Mouse (Mus musculus): Measurements from ENCODE around the gene Fars2. TPM values are rescaled to one million over a fixed set of nuclear protein-coding genes. Genes with fewer than 3 reads are reported as not detected.

Fars2 gene
- polyA plus RNA-seq, 1 experiment from 2014 or later, result 24.6 TPM

- H3K9ac ChIP-seq (replicated peaks), result no peak overlapping the region
- no peak overlapping the region for H3K4me2 ChIP-seq
- no peak for ATAC-seq (ENCODE audit: low FRiP score)
These were observed 5.9 kb upstream of the Fars2 start for GRCm38 (mm10) chr13:36111331-36111730.

GRCm38 (mm10) chr13:36113181-36113580 is 4.0 kb upstream of the Fars2 start:
- no peak overlapping the region for H3K4me3 ChIP-seq (replicated peaks)
- no peak overlapping the region for H3K9ac ChIP-seq (replicated peaks)
- H3K27ac ChIP-seq (replicated peaks), result no peak overlapping the region
- no peaks in the 10 kb centered on the region for H3K27me3 ChIP-seq (replicated peaks)
- no peaks in the 10 kb centered on the region for H3K9me3 ChIP-seq (replicated peaks)
- H3K36me3 ChIP-seq, result no peaks in the 10 kb centered on the region
- ATAC-seq (ENCODE audit: low FRiP score), result no peak
- 85% methylated on average over 5 of the region's 5 CpGs for WGBS
- H3K4me2 ChIP-seq, result no peak overlapping the region
- H3K4me1 ChIP-seq, result peaks cover 19% of the 10 kb centered on the region

More at GRCm38 (mm10) chr13:36111331-36111730, 5.9 kb upstream of the Fars2 start:
- H3K27me3 ChIP-seq (replicated peaks), result no peaks in the 10 kb centered on the region
- H3K36me3 ChIP-seq, result no peaks in the 10 kb centered on the region
- no peaks in the 10 kb centered on the region for H3K9me3 ChIP-seq (replicated peaks)
- no peak overlapping the region for H3K4me3 ChIP-seq (replicated peaks)
- no peak overlapping the region for H3K27ac ChIP-seq (replicated peaks)
- WGBS, result 92% methylated on average over 2 of the region's 2 CpGs
- peaks cover 14% of the 10 kb centered on the region for H3K4me1 ChIP-seq

- Histone ChIP-seq H3K36me3 (no peaks in the 10 kb centered on the region), H3K27me3 (replicated peaks) (no peaks in the 10 kb centered on the region), H3K4me3 (replicated peaks) (peak overlapping the region; percentile 83), H3K9ac (replicated peaks) (peak overlapping the region; percentile 80), H3K4me1 (peaks cover 23% of the 10 kb centered on the region), H3K9me3 (replicated peaks) (no peaks in the 10 kb centered on the region), H3K4me2 (peak overlapping the region; percentile 89), H3K27ac (replicated peaks) (peak overlapping the region; percentile 98)
- ATAC-seq (ENCODE audit: low FRiP score), result peak; percentile 40
- 8% methylated on average over 21 of the region's 21 CpGs for WGBS
These were observed 581 bp upstream of the Fars2 start for GRCm38 (mm10) chr13:36116520-36117142.

GRCm38 (mm10) chr13:36119684-36120083 is 2.5 kb downstream of the Fars2 start:
- Histone ChIP-seq H3K36me3 (no peaks in the 10 kb centered on the region), H3K4me2 (no peak overlapping the region), H3K27ac (replicated peaks) (no peak overlapping the region), H3K4me1 (peaks cover 23% of the 10 kb centered on the region), H3K27me3 (replicated peaks) (no peaks in the 10 kb centered on the region), H3K9me3 (replicated peaks) (no peaks in the 10 kb centered on the region), H3K9ac (replicated peaks) (no peak overlapping the region), H3K4me3 (replicated peaks) (no peak overlapping the region)
- ATAC-seq (ENCODE audit: low FRiP score), result no peak
- WGBS, result 79% methylated on average over 4 of the region's 4 CpGs

- Histone ChIP-seq H3K4me1 (peaks cover 16% of the 10 kb centered on the region), H3K36me3 (no peaks in the 10 kb centered on the region), H3K27me3 (replicated peaks) (no peaks in the 10 kb centered on the region), H3K4me3 (replicated peaks) (no peak overlapping the region), H3K9ac (replicated peaks) (no peak overlapping the region), H3K4me2 (no peak overlapping the region), H3K9me3 (replicated peaks) (no peaks in the 10 kb centered on the region), H3K27ac (replicated peaks) (no peak overlapping the region)
- no peak for ATAC-seq (ENCODE audit: low FRiP score)
These were observed 3.4 kb downstream of the Fars2 start for GRCm38 (mm10) chr13:36120606-36121005.

- ATAC-seq (ENCODE audit: low FRiP score), result no peak
- Histone ChIP-seq H3K4me1 (no peaks in the 10 kb centered on the region), H3K27me3 (replicated peaks) (no peaks in the 10 kb centered on the region), H3K9me3 (replicated peaks) (no peaks in the 10 kb centered on the region), H3K4me3 (replicated peaks) (no peak overlapping the region), H3K27ac (replicated peaks) (no peak overlapping the region), H3K36me3 (no peaks in the 10 kb centered on the region), H3K9ac (replicated peaks) (no peak overlapping the region), H3K4me2 (no peak overlapping the region)
- WGBS, result 85% methylated on average over 2 of the region's 2 CpGs
These were observed 12.3 kb downstream of the Fars2 start for GRCm38 (mm10) chr13:36129360-36130054.

GRCm38 (mm10) chr13:36131401-36131800 is 14.2 kb downstream of the Fars2 start:
- Histone ChIP-seq H3K4me2 (no peak overlapping the region), H3K9me3 (replicated peaks) (no peaks in the 10 kb centered on the region), H3K4me1 (no peaks in the 10 kb centered on the region), H3K9ac (replicated peaks) (no peak overlapping the region), H3K36me3 (no peaks in the 10 kb centered on the region), H3K27ac (replicated peaks) (no peak overlapping the region), H3K27me3 (replicated peaks) (no peaks in the 10 kb centered on the region), H3K4me3 (replicated peaks) (no peak overlapping the region)
- 90% methylated on average over 5 of the region's 5 CpGs for WGBS
- no peak for ATAC-seq (ENCODE audit: low FRiP score)

- Histone ChIP-seq H3K27me3 (replicated peaks) (no peaks in the 10 kb centered on the region), H3K4me1 (no peaks in the 10 kb centered on the region), H3K4me3 (replicated peaks) (no peak overlapping the region), H3K9ac (replicated peaks) (no peak overlapping the region), H3K27ac (replicated peaks) (no peak overlapping the region), H3K36me3 (no peaks in the 10 kb centered on the region), H3K9me3 (replicated peaks) (no peaks in the 10 kb centered on the region), H3K4me2 (no peak overlapping the region)
- WGBS, result 91% methylated on average over 4 of the region's 5 CpGs
- no peak for ATAC-seq (ENCODE audit: low FRiP score)
These were observed 14.9 kb downstream of the Fars2 start for GRCm38 (mm10) chr13:36131992-36132649.

- Histone ChIP-seq H3K9me3 (replicated peaks) (no peaks in the 10 kb centered on the region), H3K36me3 (no peaks in the 10 kb centered on the region), H3K4me2 (no peak overlapping the region), H3K4me3 (replicated peaks) (no peak overlapping the region), H3K9ac (replicated peaks) (no peak overlapping the region), H3K27me3 (replicated peaks) (no peaks in the 10 kb centered on the region), H3K4me1 (no peaks in the 10 kb centered on the region), H3K27ac (replicated peaks) (no peak overlapping the region)
- no peak for ATAC-seq (ENCODE audit: low FRiP score)
- 84% methylated on average over 5 of the region's 5 CpGs for WGBS
These were observed 22.5 kb downstream of the Fars2 start for GRCm38 (mm10) chr13:36139703-36140102.

GRCm38 (mm10) chr13:36140247-36141016 is 23.2 kb downstream of the Fars2 start:
- Histone ChIP-seq H3K36me3 (no peaks in the 10 kb centered on the region), H3K9me3 (replicated peaks) (no peaks in the 10 kb centered on the region), H3K4me1 (no peaks in the 10 kb centered on the region), H3K4me2 (no peak overlapping the region), H3K27me3 (replicated peaks) (no peaks in the 10 kb centered on the region), H3K27ac (replicated peaks) (no peak overlapping the region), H3K4me3 (replicated peaks) (no peak overlapping the region), H3K9ac (replicated peaks) (no peak overlapping the region)
- ATAC-seq (ENCODE audit: low FRiP score), result no peak
- 74% methylated on average over 5 of the region's 5 CpGs for WGBS

GRCm38 (mm10) chr13:36145601-36146000 is 28.4 kb downstream of the Fars2 start:
- H3K4me1 ChIP-seq, result peaks cover 6% of the 10 kb centered on the region; the same call in 1 of the 2 replicates

More at GRCm38 (mm10) chr13:36145601-36146000, 28.4 kb downstream of the Fars2 start:
- no peak overlapping the region for H3K27ac ChIP-seq (replicated peaks)
- no peak overlapping the region for H3K4me2 ChIP-seq
- no peaks in the 10 kb centered on the region for H3K36me3 ChIP-seq
- no peak overlapping the region for H3K4me3 ChIP-seq (replicated peaks)
- no peak for ATAC-seq (ENCODE audit: low FRiP score)
- no peaks in the 10 kb centered on the region for H3K9me3 ChIP-seq (replicated peaks)
- H3K9ac ChIP-seq (replicated peaks), result no peak overlapping the region
- no peaks in the 10 kb centered on the region for H3K27me3 ChIP-seq (replicated peaks)
- 75% methylated on average over 1 of the region's 1 CpGs for WGBS
